Mouse (Mus musculus) frontal cortex, adult (tissue): ENCODE measurements around the gene Gm10912.
"Not testable (repeated sequence)": the region's sequence is repeated elsewhere in the genome, so short reads cannot be mapped to it uniquely, and the experiment has no call there.

ENCODE experiments used
- ATAC-seq: cut with Nextera tagmentation; 2 replicates; pipeline ENCODE4 v1.9.2; 2017; ENCODE audit warnings: mild to moderate bottlenecking, moderate library complexity, mixed read lengths; ENCODE audit not compliant: low TSS enrichment

The Gm10912 gene

DNA sequence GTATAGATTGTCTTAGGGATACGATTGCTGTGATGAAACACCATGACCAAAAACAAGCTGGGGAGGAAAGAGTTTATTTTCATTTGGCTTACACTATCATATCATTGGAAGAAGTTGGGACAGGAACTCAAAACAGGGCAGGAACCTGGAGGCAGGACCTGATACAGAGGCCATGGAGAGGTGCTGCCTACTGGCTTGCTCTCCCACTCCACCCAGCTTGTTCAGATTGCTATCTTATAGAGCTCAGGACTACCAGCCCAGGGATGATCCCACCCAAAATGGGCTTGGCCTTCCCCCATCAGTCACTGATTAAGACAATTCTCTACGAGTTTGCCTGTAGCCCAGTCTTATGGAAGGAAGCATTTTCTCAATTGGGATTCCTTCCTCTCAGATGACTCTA is 1.5 kb upstream of the Gm10912 start:
- no peak for ATAC-seq

DNA sequence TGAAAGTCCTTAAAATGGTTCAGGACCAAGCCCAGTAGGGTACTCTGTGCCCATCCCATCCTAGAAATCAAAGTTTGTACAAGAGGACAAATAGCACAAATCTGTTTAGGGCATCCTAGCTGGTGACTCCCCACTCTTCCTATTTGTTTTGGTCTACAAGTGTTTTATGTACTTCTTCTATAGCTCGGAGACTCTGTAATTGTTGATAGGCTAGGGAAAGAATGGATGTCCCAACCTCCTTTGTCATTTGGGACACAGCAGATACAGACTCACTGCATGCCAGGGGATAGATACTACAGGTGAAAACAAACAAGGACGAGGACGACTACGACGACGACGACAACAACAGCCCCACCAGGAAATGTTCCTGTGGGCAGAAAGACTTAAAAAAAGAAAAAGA is 2.8 kb downstream of the Gm10912 start, which contains the start of gene Gm10799:
Gm10799 (minus strand) TSS at position 101 of the 400 bp plus-strand sequence.
- ATAC-seq, result not testable (repeated sequence)

DNA sequence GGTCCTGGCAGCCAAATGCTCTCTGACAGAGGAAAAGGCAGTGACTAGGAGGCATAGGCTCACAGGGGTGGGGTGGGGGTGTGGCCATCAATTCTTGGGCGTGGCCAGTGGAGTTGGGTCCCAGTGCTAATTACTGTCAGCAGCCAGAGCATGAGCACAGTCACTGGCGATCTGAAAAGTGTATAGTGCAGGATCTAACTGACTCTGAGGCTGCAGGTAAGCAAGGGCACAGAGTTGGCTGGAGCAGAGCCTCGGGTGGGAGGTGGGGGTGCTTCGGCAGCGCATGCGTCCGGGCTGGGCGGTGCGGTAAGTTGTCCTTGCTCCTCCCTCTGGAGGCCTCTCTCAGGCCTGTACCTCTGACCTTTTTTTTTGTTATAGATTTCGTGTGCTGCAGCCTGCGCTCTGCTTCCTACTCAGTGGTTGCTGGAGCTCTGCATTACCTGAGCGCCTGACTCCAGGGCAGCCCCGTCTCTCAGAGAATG is 4.1 kb downstream of the Gm10912 start, which contains the start of gene Cd59b:
Cd59b (plus strand) TSS at position 146 of the 482 bp plus-strand sequence.
- peak; percentile 76 for ATAC-seq

DNA sequence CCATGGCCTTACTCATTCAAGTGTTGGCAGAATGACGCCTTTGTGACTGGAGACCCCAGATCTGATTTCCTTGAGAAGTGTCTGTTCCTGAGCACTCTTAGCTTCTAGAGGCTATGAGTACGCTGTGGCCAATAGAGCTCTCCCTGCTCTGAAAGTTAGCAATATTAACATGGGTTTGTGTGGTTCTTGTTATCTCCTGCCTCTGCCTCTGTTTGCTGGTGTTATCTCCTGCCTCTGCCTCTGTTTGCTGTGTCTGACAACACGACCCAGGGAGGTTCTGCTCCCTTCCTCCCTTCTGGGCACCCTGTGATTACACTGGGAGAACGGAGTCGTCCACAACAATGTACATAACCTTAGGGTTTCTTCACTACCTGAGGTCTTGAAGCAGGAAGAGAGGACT is 12.7 kb downstream of the Gm10912 start:
- not testable (repeated sequence) for ATAC-seq

DNA sequence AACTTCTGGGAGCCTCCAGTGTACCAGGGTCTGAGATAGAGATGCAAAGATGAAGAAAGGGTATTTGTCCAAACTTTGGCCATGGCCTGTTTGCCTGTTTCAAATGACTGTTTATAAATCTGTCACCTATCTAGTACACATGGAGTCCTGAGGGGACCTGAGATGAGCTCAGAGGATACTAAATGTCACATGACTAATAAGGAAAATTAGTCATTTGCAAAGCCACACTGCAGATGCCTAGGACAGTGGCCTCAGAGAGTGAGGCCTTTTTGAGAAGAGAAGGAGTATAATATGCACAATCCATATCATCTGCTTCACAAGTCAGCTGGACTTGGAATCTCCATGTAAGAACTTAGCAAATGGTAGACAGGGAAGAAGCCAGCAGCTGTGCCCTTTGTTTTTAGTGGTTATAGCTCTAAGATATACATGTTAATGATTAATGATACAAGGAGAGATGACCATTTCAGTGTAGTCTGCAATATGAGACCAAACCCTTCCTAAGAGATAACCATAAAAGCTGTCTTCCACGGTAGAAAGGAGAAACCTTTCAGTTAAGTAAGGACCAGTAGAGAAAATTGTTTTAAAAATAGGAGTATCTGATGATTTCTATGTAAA is 15.9 kb downstream of the Gm10912 start:
- ATAC-seq, result not testable (repeated sequence)

DNA sequence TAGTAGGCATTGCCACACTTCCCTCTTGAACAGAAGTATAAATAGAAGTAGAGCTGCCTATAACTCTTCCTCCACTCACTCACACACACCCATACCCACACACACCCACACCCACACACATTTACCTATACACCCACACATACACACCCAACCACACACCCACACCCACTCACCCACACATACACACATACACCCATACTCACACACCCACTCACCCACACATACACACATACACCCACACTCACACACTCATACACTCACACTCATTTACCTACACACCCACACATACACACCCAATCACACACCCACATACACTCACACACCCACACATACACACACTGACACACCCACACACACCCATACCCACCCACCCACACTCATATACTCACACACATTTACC is 16.8 kb downstream of the Gm10912 start:
- no peak for ATAC-seq

DNA sequence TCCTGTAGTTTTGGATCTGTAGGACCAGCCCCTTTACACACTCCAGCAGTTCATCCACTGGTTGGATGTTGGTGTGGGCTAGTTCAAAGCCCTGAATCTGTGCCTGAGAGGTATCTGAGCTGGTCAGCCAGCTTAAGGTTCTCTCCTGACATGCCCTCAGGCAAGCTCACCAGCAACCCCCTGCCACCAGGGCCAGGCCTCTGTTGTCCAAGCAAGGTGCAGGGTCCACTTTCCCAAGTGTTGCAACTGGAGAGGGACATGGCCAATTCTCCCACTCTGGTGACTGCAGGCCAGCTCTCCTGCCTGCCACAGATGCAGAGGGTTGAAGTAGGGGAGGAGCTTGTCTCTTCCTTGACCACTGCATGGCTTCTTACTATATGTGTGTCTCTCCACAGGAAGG is 18.4 kb downstream of the Gm10912 start:
- ATAC-seq, result not testable (repeated sequence)

DNA sequence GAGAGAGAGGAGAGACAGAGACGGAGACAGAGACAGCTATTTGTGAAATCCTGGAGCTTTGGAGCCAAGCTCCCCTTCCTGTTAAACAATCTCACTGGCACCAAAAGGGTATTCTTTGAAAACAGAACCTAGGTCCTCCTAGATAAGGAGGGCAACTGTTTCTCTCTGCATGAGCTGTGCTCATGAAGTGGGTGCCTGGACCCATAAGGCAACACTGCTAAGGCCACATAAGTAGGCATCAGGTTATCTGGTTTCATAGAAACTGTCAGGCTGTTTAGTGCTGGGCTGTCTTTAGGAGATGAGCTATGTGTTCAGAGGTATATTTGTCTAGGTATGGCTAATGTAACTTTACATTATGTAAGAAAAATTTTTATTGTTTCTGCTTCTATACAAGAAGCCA is 21.9 kb downstream of the Gm10912 start:
- not testable (repeated sequence) for ATAC-seq

DNA sequence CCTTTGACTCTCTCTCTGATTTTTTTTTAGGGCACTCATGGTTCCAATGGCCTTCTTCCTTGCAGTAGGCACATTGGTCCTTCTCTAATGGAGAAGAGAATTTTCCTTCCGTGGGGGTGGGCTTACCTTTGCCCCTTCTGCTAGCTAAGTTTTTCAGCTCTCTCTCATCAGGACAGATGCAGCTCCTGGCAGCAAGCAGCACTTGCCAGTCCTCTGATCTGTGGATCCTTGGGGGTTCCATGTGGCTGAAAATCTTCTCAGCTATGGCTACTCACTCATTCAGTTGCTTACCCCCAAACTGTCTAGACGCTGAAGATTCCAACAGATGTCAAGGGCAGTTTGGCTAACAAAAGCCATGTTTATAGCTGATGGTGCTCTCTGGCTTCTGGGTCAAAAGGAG is 27.7 kb downstream of the Gm10912 start:
- no peak for ATAC-seq

DNA sequence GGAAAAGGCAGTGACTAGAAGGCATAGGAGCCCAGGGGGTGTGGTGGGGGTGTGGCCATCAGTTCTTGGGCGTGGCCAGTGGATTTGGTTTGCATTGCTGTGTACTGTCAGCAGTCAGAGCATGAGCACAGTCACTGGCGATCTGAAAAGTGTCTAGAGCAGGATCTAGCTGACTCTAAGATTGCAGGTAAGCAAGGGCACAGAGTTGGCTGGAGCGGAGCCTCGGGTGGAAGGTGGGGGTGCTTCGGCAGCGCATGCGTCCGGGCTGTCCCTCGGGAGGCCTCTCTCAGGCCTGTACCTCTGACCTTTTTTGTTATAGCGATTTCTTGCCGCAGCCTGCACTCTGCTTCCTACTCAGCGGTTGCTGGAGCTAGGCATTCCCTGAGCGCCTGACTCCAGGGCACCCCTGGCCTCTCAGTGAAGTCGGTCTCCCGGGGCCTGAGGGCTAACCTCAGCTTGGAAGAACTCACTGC is 30.2 kb downstream of the Gm10912 start, which contains the start of gene Cd59a:
Cd59a (plus strand) TSS at position 61 of the 473 bp plus-strand sequence.
- peak; percentile 91 for ATAC-seq

DNA sequence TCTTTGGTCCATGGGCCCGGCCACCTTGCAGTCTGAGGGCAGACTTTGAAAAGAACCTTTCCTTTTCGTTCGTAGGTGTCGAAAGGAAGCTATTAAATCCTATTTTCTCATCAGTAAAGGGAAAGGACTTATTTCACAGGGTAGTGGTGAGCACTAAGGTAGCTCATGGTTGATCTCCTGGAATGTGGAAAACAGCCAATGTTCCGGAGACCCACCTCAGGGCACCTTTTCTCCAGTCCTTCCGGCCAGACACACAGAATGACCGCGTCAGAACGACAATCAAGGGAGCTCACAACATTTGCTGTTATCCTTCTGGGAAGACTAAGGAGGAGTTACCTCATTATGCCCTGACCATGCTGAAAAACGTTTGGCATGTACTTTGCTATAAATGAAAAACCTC is 30.6 kb downstream of the Gm10912 start:
- no peak for ATAC-seq

DNA sequence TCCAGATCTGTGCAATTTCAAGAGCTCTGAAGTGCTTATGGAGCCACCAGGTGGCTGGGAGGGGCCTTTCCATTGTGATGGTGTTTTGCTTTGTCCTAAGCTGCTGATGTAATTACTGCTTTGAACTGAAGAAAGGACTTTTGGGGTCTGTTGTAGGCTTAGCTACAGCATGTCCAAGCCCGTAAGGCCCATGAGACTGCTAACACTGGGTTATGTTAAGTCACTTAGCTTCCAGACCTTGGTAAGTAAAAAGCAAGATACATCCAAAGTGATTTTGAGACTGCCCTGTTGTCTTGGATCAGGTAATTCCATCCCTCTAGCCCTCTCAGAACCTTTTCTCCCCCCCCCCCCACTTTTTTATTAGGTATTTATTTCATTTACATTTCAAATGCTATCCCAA is 31.2 kb downstream of the Gm10912 start:
- ATAC-seq, result not testable (repeated sequence)

DNA sequence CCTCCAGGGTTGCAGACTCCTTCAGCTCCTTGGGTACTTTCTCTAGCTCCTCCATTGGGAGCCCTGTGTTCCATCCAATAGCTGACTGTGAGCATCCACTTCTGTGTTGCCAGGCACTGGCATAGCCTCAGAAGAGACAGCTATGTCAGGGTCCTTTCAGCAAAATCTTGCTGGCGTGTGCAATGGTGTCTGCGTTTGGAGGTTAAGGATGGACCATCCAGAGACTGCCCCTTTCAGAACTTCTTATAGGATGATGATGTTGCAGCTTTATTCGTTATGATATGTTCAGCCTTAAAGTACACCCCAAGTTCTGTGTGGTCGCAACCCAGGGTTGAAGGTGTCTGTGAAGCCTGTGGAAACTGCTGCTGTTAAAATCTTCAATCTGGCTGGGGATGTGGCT is 31.8 kb downstream of the Gm10912 start:
- not testable (repeated sequence) for ATAC-seq

DNA sequence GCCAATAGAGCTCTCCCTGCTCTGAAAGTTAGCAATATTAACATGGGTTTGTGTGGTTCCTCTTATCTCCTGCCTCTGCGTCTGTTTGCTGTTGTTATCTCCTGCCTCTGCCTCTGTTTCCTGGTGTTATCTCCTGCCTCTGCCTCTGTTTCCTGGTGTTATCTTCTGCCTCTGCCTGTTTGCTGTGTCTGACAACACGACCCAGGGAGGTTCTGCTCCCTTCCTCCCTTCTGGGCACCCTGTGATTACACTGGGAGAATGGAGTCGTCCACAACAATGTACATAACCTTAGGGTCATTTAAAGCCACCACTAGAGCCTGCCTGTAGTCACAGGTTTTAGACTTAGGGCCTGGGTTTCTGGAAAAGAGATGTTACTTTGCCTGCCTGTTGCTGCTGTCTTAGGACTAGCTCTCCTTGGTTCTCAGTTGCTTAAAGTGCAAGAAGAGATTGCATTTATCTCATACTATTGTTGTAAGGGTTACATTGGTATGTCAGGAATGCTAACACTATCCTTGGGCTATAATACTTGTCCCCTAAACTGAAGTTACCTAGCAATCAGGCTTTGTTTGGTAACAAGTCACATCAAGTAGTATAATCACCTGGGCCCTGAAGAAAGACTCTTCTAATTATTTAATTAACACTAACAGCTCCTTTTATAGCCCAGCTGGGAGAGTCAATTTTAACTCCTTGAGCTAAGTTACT is 33.1 kb downstream of the Gm10912 start:
- no peak for ATAC-seq

DNA sequence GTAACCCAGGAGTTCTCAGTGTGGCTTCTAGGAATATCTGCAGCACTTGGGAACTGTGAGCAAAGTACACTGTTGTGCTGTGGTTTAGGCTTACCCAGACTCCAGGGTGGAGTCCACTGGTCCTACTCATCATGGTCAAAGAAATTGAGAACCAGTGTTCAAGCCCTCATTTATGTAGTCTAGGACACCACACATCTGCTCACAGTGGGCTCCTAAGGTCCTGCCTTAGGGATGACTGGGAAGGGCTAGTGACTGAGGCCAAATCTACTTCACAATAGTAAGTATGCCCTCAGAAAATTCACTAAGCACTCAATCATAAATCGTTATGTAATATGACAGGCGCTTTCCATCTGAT is 33.6 kb downstream of the Gm10912 start:
- no peak for ATAC-seq

DNA sequence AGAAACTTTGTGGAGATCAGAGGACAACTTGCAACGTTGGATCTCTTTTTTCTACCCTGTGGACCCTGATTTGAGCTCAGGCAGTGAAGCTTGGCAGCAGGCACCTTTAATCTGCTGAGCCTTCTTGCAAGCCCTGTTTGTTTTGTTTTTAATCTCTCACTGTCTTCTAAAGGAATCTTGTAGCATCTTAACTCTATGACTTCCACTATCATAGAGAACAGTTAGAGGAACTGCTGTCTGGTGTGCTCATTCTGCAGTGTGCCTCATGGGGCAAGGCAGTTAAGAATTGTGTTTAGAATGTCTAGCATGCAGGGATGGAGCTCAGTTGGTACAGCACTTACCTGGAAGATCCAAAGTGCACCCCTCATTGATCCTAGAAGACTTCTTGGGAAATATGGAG is 34.3 kb downstream of the Gm10912 start:
- no peak for ATAC-seq

DNA sequence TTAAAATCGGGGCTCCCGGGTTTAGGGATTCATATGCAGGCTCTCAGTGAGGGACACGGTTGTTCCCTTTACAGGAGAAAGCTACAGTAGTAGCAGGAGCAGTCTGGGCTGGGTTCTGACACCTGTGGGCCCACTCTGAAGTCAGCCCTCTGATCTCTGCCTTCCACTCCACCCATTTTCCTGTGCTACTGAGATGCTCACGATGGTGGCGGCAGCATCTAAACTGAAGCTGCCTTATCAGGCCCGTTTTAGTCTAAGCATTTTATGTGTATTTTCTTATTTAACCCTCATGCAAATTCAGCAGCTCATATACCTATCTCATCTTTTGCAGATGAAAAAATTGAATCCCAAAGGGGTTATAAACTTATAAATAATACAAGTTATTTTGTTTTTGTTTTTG is 39.2 kb downstream of the Gm10912 start:
- no peak for ATAC-seq

DNA sequence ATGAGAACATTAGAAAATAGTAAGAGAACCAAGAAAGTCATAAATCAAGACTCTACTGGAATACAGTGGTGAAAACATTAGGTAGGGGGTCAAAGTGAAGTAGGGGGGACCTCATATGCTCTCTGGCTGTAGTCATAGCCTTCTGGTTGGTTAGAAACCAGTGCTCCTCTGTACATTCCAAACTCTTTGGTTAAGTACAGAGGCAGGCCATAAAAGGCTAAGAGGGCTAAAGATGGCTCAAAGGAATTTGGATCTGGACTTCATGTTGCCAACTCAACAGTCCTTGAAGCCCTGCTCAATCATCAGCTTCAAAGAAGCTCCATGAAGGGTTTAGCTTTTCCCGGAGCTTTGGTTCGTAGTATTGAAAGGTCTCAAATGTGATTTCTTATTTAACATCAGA is 43.4 kb downstream of the Gm10912 start:
- ATAC-seq, result not testable (repeated sequence)

DNA sequence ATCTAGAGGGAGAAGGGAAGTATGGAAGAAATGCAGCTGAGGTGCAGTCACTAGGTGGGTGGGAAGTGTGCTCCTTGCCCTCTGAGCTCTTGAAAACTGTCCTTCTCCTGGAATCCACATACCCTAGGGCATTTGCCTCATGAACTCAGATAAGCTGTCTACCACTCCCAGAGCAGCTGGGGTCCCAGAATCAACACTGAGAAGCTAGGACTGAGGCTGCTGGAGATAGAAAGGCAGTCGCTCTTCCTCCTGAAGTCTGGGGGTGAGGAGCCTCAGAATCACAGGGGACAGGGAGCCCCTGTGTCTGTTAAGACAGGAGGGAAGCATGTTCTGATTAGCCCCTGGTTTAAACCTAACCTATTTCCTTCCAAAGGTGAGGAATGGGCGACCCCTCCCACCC is 43.9 kb downstream of the Gm10912 start:
- ATAC-seq, result no peak

DNA sequence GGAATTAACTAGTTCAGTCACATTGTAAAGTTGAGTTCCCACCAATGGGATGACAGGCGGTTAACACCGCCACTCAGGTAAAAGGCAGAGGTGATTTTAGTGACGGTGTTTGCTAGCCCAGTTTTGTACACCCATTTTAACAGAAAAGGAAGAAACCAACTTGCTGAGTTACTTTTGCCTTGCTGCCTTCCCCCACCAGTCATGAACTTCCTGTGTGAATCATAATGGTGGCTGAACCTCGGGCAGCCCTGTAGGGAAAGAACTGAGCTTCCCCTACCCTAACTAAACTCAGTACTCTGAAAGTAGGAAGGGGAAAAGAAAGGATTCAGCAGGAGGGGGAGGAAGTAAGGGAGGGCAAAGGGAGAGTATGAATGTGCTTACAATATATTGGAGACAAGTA is 44.4 kb downstream of the Gm10912 start:
- ATAC-seq, result no peak

DNA sequence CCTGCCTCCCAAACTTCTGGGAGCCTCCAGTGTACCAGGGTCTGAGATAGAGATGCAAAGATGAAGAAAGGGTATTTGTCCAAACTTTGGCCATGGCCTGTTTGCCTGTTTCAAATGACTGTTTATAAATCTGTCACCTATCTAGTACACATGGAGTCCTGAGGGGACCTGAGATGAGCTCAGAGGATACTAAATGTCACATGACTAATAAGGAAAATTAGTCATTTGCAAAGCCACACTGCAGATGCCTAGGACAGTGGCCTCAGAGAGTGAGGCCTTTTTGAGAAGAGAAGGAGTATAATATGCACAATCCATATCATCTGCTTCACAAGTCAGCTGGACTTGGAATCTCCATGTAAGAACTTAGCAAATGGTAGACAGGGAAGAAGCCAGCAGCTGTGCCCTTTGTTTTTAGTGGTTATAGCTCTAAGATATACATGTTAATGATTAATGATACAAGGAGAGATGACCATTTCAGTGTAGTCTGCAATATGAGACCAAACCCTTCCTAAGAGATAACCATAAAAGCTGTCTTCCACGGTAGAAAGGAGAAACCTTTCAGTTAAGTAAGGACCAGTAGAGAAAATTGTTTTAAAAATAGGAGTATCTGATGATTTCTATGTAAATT is 45.7 kb downstream of the Gm10912 start:
- ATAC-seq, result not testable (repeated sequence)

DNA sequence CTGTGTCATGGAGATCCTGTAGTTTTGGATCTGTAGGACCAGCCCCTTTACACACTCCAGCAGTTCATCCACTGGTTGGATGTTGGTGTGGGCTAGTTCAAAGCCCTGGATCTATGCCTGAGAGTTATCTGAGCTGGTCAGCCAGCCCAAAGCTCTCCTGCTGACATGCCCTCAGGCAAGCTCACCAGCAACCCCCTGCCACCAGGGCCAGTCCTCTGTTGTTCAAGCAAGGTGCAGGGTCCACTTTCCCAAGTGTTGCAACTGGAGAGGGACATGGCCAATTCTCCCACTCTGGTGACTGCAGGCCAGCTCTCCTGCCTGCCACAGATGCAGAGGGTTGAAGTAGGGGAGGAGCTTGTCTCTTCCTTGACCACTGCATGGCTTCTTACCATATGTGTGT is 47.9 kb downstream of the Gm10912 start:
- ATAC-seq, result not testable (repeated sequence)

DNA sequence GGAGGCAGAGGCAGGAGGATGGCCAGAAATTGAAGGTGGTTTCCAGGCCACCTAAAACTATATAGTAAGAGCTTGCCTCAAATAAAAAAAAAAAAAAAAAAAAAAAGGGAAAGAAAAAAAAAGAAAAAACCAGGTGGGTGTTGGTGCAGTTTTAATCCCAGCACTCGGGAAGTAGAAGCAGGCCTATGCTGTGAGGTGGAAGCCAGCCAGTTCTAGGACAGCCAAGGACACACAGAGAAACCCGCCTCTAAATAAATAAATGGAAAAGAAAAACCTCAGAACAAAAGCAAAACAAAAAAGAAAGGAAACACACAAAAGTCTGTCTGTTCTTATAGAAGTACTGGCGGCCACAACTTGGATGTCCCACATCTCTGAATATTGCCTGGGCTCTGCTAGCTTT is 49.3 kb downstream of the Gm10912 start:
- ATAC-seq, result no peak
